Mouse (Mus musculus): ENCODE measurements at regions not wholly inside any gene's neighbourhood (a gene's known extent, or its start where the extent isn't known, plus 50 kb on each side); places are given as distances from the start of the nearest gene placed in this dataset.

DNA sequence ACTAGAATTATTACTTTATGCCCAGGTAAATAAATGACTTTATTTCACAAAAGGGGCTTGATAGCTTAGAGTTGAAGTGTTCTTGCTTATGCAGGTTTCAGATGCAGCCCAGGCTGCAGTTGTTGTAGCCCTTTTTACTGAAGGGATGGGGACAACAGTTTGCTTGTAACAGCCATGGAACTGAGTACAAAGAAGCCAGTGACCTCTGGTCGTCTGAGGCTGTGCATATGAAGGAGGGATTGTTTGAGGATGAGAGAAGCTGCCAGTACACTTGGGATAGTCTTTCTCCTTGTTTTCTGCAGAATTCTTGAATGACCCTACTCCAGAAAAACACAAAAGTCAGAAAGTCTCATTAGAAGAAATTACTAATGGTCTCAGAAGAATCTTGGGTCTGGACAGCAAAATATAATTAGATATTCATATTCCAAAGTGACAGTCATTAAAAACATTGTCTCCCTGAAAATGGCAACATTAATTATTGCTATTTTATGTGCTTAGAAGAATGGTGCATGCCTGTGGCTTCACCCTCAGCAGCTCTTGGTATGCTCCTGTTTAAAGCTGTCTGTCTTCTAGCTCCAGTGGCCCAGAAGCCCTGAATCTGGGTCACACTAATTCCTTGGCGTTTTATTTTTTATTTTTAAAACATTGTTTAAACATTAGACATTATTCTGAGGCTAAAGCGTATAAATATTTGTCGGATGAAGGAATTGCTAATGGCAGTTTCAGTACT, 61.9 kb upstream of the Arhgap32 start:
- no peak for DNase-seq

DNA sequence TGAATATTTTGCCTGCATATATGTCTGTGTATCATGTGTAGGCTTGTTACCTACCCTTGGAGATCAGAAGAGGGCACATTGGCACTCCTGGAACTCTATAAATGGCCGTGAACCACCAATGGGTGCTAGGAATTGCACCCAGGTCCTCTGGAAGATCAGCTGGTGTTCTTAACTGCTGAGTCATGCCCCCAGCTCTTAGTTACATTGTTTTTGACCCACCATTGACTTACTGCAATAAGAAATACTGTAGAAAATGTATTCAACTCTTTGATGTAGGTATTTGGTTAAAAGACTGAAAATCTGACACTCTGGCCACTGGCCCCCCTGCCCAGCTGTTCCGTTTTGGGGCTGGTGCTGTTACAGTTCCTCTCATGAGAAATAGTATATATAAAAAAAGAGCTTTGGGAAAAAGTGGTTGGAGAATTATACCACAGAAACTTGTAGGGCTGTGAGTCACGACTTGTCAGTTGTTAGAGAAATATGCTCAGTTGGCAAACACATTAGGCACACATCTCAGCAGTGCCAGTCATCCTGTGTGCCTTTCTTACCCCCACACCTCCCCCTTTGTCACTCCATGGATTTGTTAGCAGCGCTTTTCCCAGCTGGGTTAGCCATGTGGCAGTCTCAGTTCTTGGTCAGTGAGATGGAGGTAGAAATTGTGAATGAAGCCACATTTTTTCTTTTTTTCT, 58.4 kb upstream of the Arhgap32 start:
- no peak for DNase-seq

DNA sequence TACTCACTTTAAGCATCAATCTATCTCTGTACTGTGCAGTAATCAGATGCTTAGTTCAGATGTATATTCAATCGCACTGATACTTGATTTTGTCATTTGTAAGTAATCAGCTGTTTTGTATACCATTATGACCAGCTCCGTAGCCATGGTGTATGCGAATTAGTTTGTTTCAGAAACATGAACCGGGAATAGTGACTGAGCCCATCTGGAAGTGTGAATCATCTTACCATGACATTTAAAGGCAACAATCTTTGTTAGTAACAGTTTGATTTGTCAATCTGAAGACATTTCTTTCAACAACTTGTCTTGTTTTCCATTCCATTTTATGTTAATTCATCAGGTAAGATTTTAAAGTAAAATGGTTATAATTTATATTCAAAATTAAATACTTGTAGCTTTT, 53.2 kb upstream of the Arhgap32 start:
- no peak for DNase-seq

DNA sequence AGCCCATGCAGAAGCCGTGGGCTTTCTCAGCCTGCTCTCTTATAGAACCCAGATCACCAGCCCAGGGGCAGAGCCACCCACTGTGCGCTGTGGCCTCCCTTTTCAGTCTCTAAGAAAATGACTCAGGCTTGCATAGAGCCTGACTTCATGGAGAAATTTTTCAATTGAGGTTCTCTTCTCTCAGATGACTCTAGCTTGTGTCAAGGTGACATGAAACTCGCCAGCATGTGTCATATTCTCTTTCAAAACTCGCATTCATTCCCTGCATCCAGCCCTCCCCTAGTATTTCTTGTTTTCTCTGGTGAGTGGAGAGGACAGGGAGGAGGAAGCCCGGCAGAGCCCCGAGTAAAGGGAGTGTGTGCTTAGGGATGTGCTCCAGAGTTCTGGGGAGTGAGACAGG, 52.4 kb upstream of the Arhgap32 start:
- DNase-seq: no peak

DNA sequence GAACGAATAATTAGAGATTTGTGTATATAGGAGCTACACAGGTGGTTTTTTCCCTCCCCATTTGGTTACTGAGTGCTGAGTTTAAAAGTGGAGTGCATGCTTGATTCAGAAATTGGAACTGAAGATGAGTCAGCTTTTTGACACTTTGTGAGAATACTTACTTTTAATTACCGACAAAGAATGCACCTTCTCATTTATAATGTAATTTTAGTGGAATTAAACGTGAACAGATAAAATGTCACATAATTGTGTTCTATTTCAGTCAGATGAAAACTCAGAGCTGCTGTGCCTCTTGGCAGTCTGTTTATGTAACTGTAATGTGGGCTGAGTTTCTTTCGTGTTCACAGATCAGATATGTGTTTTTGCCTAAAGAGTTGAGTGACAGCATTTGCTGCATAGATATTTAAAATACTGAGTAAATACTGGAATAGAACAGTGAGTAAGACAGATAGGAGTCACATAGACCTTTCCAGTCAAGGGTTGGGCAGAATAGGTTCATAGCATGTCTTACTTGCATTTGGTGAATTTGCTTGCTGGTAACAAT, 51.9 kb upstream of the Arhgap32 start:
- no peak for DNase-seq

Data from gastrocnemius, postnatal 25 days (tissue).